In the genomic region with DNA sequence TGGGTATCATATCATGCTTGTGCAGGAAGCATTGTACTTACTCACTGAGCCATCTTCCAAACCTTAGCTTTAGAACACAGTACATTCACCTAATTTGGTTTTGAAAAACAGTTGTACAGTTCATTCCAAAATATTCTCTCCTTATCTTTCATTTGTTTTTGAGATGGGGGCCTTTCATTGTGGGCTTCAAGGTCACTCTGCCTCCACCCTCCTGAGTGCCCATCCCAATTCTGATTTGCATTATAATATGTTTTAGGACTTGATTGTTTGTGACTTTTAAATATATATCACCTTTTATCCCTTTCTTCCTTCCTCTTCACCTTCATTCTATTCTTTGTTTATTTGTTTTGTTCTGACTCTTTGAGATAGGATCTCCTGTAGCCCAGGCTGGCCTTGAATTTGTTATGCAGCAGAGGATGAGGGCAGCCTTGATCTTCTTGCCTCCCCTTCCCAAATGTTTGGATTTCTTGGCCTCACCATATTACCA, we compare ENCODE assay signal across 16 mouse cellular contexts.
"Had no signal": no experiment of that assay in that cellular context is flagged by ENCODE, and none has a peak within 500 bp of the region (broad histone marks: within the 10 kb centered on the region; RNA-seq: fewer than 3 reads in every experiment).

No protein-coding gene starts in this region.

- H3K9ac ChIP-seq: neural tube, embryonic 13.5 days; neural tube, embryonic 15.5 days; stomach, embryonic 15.5 days had no signal

- H3K36me3 ChIP-seq: neural tube, embryonic 13.5 days; neural tube, embryonic 15.5 days; stomach, embryonic 15.5 days had no signal

- H3K4me2 ChIP-seq: neural tube, embryonic 13.5 days; neural tube, embryonic 15.5 days; stomach, embryonic 15.5 days had no signal

- H3K4me1 ChIP-seq: neural tube, embryonic 13.5 days; stomach, embryonic 15.5 days had no signal

- H3K4me3 ChIP-seq: neural tube, embryonic 13.5 days; neural tube, embryonic 15.5 days; stomach, embryonic 15.5 days had no signal

- DNase-seq: retina, postnatal 1 day; right cerebral cortex, adult 18-20 months; right cerebral cortex, postnatal 14 days; right cerebral cortex, postnatal 25 days; right cerebral cortex, postnatal 4 days; spleen, adult 18-20 months; thymus, adult 18-20 months; thymus, adult 2 months; thymus, postnatal 14 days; thymus, postnatal 25 days; thymus, postnatal 36 days; thymus, postnatal 4 days had no signal

- H3K9me3 ChIP-seq: neural tube, embryonic 13.5 days; neural tube, embryonic 15.5 days; stomach, embryonic 15.5 days had no signal

- H3K27ac ChIP-seq: neural tube, embryonic 13.5 days; neural tube, embryonic 15.5 days; stomach, embryonic 15.5 days; stomach, postnatal 0 days had no signal

- H3K27me3 ChIP-seq: neural tube, embryonic 13.5 days; neural tube, embryonic 15.5 days; stomach, embryonic 15.5 days had no signal
